Mouse (Mus musculus) liver, embryonic 11.5 days (tissue): ENCODE data around the gene Htr1d. TPM values are rescaled to one million over a fixed set of nuclear protein-coding genes. Genes with fewer than 3 reads are reported as not detected.

ENCODE experiments used
- ATAC-seq: fragments of 200-750 bp; cut with Nextera tagmentation; replicated peaks from 2 replicates; pipeline ENCODE4 v1.8.0; 2017; ENCODE audit warnings: moderate number of reproducible peaks, mild to moderate bottlenecking, moderate TSS enrichment, moderate library complexity; ENCODE audit not compliant: low FRiP score
- DNase-seq: peaks from one replicate; pipeline ENCODE4 v3.0.0-alpha.2; 2017; ENCODE audit warnings: low spot score
- H3K27ac ChIP-seq: fragments of 300-500 bp; sonication (generic); 2 replicates; pipeline ENCODE4 v1.5.1; 2014; ENCODE audit warnings: mild to moderate bottlenecking, low read depth, low read length, control low read depth
- H3K27me3 ChIP-seq: fragments of 300-500 bp; sonication (generic); replicated peaks from 2 replicates; pipeline ENCODE4 v1.6.1; 2014; ENCODE audit warnings: low read length, mixed read lengths; ENCODE audit not compliant: control insufficient read depth, insufficient read depth
- H3K36me3 ChIP-seq: fragments of 300-500 bp; sonication (generic); 2 replicates; pipeline ENCODE4 v1.6.1; 2014; ENCODE audit warnings: mild to moderate bottlenecking, low read length, moderate library complexity, mixed read lengths; ENCODE audit not compliant: control insufficient read depth, insufficient read depth
- H3K4me1 ChIP-seq: fragments of 300-500 bp; sonication (generic); replicated peaks from 2 replicates; pipeline ENCODE4 v1.6.1; 2014; ENCODE audit warnings: low read length, mixed read lengths; ENCODE audit not compliant: control insufficient read depth, insufficient read depth
- H3K4me2 ChIP-seq: fragments of 300-500 bp; sonication (generic); 2 replicates; pipeline ENCODE4 v1.6.1; 2014; ENCODE audit warnings: mild to moderate bottlenecking, control low read depth, moderate library complexity
- H3K4me3 ChIP-seq: fragments of 300-500 bp; sonication (generic); 2 replicates; pipeline ENCODE4 v1.5.1; 2014; ENCODE audit warnings: low read depth, low read length, control low read depth
- H3K9ac ChIP-seq: fragments of 300-500 bp; sonication (generic); 2 replicates; pipeline ENCODE4 v1.6.1; 2014; ENCODE audit warnings: low read depth, low read length, control low read depth
- H3K9me3 ChIP-seq: fragments of 300-500 bp; sonication (generic); 2 replicates; pipeline ENCODE4 v1.6.1; 2016; ENCODE audit warnings: low read length, inconsistent platforms, mixed read lengths; ENCODE audit not compliant: control insufficient read depth
- WGBS: fragments of 180-500 bp; shearing (Covaris S2); extraction: QIAGEN DNeasy Blood & Tissue Kit; methylation state at CpG from one replicate; pipeline ENCODE4 v1.1.7; 2014; 5-methylcytosine and 5-hydroxymethylcytosine counted together
- polyA plus RNA-seq: library from polyadenylated mRNA; unstranded; fragments of >200 nt; fragmentation: Nextera tagmentation; extraction: Ambion mirVana; gene quantifications from 2 replicates; pipeline ENCODE4 v1.2.1, GENCODE M21; 2014

The Htr1d gene
- 0.06 TPM in 1 of 2 replicates, not detected in the other for polyA plus RNA-seq

DNA sequence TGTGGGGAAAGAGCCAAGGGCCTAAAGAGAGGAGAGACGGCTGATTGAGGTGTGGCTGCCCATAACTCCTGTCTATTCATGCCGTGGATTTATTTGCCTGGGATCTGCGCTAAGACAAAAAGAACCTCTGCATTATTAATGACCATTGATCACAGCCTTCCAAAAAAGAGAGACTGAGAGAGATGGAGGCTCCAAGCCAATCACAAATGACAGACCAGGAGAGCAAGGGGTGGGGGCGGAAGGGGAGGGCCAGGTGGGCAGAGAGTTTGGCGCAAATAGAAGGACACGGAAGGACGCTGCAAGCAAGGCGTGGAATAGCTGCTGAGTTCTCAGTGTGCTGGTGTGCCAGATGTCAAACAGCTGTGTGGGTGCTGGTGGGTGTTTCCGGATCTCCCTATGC, at the start of gene Htr1d:
TSS of gene Htr1d (plus strand) at position 301 of the 400 bp plus-strand sequence.
- ATAC-seq (no peak), DNase-seq (no peak)
- no peak within 1 kb of the TSS for H3K9ac ChIP-seq
- H3K36me3 ChIP-seq, result no peaks in the 10 kb centered on the region
- peaks cover 8% of the 10 kb centered on the region; the same call in 1 of the 2 replicates for H3K4me1 ChIP-seq
- H3K27ac ChIP-seq, result no peak within 1 kb of the TSS
- WGBS, result 77% methylated on average over 9 of the region's 9 CpGs
- peak within 1 kb of the TSS; percentile 47 for H3K4me3 ChIP-seq
- H3K27me3 ChIP-seq, result peaks cover 48% of the 10 kb centered on the region
- H3K4me2 ChIP-seq, result peak within 1 kb of the TSS; percentile 84
- H3K9me3 ChIP-seq, result no peaks in the 10 kb centered on the region

DNA sequence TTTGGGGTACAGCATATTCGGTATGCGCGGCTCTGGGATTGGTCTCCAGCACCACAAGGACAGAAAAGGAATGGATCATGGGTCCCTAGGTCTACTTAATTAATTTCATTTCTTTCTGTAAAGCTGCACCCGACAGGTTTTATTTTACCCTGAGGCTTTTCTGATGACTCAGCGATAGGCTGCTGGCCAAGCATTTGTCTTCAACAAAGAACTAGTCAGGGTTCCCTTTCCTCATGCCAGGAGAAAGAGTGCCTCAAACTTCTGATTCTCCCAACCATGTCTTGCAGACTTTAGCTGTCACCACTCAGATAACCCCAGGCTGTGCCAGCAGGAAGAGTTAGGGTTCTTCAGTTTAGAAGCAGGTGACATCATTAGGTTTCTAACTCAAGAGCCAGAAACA, 46.3 kb upstream of the Htr1d start:
- no peaks in the 10 kb centered on the region for H3K9me3 ChIP-seq
- WGBS, result 88% methylated on average over 5 of the region's 5 CpGs

DNA sequence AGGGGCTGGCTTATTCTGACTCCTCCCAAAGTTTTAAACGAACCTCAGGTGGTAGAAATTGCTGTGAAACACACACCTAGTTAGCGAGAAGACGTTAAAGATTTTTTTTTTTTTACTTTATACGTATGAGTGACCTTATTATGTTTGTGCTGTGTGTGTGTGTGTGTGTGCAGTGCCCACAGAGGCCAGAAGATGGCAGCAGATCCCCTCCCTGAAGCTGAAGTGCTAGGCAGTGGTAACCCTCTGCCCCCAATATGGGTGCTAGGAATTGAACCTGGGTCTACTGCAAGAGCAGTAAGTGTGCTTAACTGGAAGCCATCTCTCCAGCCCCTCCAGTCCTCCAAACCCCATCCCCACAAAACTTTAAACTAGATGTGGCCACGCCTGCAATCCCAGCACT, 40.3 kb upstream of the Htr1d start:
- no peaks in the 10 kb centered on the region for H3K4me1 ChIP-seq
- H3K9me3 ChIP-seq, result no peaks in the 10 kb centered on the region
- H3K4me3 ChIP-seq, result no peak overlapping the region
- H3K4me2 ChIP-seq, result no peak overlapping the region
- no peaks in the 10 kb centered on the region for H3K27me3 ChIP-seq
- ATAC-seq (no peak), DNase-seq (no peak)
- H3K9ac ChIP-seq, result no peak overlapping the region
- no peak overlapping the region for H3K27ac ChIP-seq
- H3K36me3 ChIP-seq, result no peaks in the 10 kb centered on the region
- 72% methylated on average over 5 of the region's 5 CpGs for WGBS

More for the DNA sequence above, 46.3 kb upstream of the Htr1d start:
- no peaks in the 10 kb centered on the region for H3K36me3 ChIP-seq
- no peaks in the 10 kb centered on the region for H3K4me1 ChIP-seq
- DNase-seq (no peak), ATAC-seq (no peak)
- no peak overlapping the region for H3K4me3 ChIP-seq
- no peak overlapping the region for H3K27ac ChIP-seq
- no peak overlapping the region for H3K9ac ChIP-seq
- H3K4me2 ChIP-seq, result no peak overlapping the region
- H3K27me3 ChIP-seq, result no peaks in the 10 kb centered on the region

DNA sequence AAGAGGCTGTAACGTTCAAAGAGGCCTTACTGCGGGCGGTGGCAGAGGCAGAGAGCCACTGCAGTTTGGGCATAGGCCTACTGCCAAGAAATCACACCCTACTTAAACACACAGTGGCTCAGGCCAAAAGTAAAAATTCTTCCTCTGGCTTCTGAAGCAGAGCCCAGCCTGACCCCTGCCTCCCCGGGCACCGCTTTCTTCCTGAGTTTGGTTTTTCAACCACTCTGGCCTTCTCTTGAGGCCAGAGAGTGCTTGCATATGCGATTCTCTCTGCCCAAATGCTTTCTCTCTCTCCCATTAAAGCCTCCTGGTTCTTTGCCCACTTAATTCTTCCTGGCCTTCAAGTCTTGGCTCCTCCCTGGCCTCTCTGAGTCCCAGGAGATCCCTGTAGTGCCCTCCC, 39.5 kb upstream of the Htr1d start:
- Histone ChIP-seq H3K36me3 (no peaks in the 10 kb centered on the region), H3K4me2 (no peak overlapping the region), H3K4me3 (no peak overlapping the region), H3K9me3 (no peaks in the 10 kb centered on the region), H3K27ac (no peak overlapping the region), H3K9ac (no peak overlapping the region), H3K27me3 (no peaks in the 10 kb centered on the region), H3K4me1 (no peaks in the 10 kb centered on the region)
- DNase-seq, result no peak
- 76% methylated on average over 6 of the region's 6 CpGs for WGBS
- ATAC-seq, result no peak

DNA sequence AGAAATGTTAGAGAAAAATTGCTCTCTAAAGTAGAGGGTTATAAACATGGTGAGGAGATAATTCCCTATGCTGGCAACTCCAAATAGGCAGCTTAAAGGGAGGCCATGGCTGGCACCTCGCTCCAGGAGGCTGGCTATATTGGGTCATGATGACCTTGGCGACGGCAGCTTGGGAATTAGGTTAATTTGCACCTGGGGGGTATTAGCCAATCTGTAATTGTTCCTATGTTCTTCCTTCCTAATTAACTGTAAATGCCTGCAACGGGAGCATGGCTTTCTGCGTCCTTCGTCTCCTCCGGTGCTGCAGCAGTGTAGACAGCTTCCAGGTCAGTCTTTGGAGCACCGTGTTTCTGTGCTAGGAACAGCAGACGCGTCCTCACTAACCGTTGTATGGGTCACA, 36.1 kb upstream of the Htr1d start:
- ATAC-seq, result no peak
- H3K27me3 ChIP-seq, result 0 out of 2 replicates have a peak, but pooled peaks cover 4% of the 10 kb centered on the region
- DNase-seq, result no peak
- no peak overlapping the region for H3K27ac ChIP-seq
- no peak overlapping the region for H3K9ac ChIP-seq
- H3K9me3 ChIP-seq, result no peaks in the 10 kb centered on the region
- no peak overlapping the region for H3K4me3 ChIP-seq
- no peak overlapping the region for H3K4me2 ChIP-seq
- 45% methylated on average over 11 of the region's 11 CpGs for WGBS
- no peaks in the 10 kb centered on the region for H3K4me1 ChIP-seq
- no peaks in the 10 kb centered on the region for H3K36me3 ChIP-seq

DNA sequence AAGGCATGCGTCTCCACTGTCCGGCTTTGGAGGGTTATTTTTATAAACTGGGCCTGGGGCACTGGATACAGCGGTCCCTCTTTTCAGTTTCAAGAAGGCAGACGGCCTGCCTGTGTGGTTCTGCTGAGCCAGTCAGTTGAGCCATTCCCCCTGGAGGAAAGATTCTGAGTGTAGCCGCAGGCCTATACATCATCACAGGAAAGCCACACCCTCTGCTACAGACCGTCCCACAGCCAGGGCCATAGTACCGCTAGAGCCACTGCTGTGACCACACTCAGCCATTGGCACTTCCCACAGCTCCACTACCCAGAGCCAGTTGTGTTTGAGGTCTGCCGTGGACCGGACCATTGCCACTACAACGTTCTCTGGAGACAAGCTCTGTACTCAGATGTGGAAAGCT, 21.5 kb upstream of the Htr1d start:
- WGBS, result 79% methylated on average over 10 of the region's 10 CpGs
- no peaks in the 10 kb centered on the region for H3K36me3 ChIP-seq
- no peaks in the 10 kb centered on the region for H3K9me3 ChIP-seq
- H3K27me3 ChIP-seq, result no peaks in the 10 kb centered on the region
- ATAC-seq (no peak), DNase-seq (no peak)
- no peak overlapping the region for H3K4me3 ChIP-seq
- no peak overlapping the region for H3K9ac ChIP-seq
- H3K4me1 ChIP-seq, result no peaks in the 10 kb centered on the region
- H3K27ac ChIP-seq, result no peak overlapping the region
- H3K4me2 ChIP-seq, result no peak overlapping the region

DNA sequence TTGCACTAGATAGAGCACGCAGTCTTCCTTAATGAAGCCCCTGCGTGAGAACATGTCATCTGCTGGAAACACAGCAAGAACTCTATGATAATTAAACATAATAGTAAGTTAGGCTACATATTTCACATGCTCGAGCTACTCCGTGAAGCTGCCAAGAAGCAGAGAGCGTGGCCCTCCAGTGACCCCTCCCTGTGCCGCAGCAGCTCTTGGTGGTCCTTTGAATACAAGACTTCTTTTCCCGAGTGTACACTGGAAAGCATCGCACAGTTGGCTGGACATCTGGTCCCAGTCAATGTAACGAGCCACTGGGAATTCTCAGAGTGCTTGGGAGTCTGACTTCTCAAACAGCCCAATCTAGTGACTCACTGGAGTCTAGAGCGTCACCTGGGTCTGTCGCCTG, 15.5 kb upstream of the Htr1d start:
- Histone ChIP-seq H3K4me3 (no peak overlapping the region), H3K4me1 (no peaks in the 10 kb centered on the region), H3K27ac (no peak overlapping the region), H3K27me3 (no peaks in the 10 kb centered on the region), H3K9ac (no peak overlapping the region), H3K4me2 (no peak overlapping the region), H3K36me3 (no peaks in the 10 kb centered on the region), H3K9me3 (no peaks in the 10 kb centered on the region)
- 81% methylated on average over 11 of the region's 11 CpGs for WGBS
- no peak for ATAC-seq
- no peak for DNase-seq

DNA sequence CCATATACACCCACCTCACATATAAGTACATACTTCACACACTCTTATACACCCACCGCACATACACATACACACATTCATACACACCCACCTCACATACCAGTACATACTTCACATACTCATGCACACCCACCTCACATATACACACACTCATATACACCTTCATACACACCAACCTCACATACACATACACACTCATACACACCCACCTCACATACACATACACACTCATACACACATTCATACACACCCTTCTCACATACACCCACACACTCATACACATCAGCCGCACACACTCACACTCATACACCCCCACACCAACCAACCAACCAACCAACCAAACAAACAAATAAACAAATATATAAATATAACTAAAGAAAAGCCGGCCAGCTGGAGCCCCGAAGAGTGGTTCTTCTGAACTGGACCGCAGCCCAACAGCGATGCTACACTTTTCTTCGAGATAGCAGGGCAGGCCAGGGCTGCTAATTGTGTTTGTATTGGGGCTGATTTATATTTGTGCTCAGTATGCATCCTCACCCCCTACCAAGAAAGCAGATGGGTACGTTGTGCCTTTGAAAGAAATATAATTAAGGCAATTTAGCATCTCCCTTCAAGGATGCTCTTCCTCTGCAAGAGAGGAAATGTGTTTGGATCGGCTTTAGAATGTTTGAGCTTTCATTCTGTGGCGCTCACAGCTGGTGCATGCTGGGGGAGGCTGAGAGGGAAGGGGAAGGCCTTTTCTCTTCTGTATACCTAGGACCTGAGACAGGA, 11.1 kb upstream of the Htr1d start:
- DNase-seq (no peak), ATAC-seq (no peak)
- H3K9me3 ChIP-seq, result no peaks in the 10 kb centered on the region
- H3K9ac ChIP-seq, result no peak overlapping the region
- no peak overlapping the region for H3K4me2 ChIP-seq
- WGBS, result 77% methylated on average over 10 of the region's 10 CpGs
- H3K27me3 ChIP-seq, result no peaks in the 10 kb centered on the region
- no peak overlapping the region for H3K27ac ChIP-seq
- no peak overlapping the region for H3K4me3 ChIP-seq
- H3K4me1 ChIP-seq, result no peaks in the 10 kb centered on the region
- no peaks in the 10 kb centered on the region for H3K36me3 ChIP-seq

DNA sequence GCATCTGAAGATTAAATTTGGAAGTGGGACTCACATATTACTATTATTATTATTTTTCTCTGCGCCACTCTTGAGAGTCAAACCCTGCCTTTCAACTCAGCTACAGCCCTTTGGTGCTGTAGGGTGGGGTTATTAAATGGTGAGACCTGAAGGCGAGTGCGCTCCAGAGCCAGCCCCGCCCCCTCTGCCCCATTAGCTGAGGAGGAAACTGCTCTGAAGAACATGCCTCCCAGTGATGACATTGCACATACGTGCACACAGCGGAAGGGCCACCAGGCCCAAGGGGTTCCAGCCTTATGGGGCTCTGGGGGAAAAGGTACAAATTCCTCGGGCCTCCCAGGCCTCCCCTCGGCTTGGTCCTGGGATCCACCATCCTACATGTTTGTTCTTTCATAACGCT, 7.8 kb upstream of the Htr1d start:
- no peaks in the 10 kb centered on the region for H3K9me3 ChIP-seq
- H3K4me2 ChIP-seq, result no peak overlapping the region
- ATAC-seq, result no peak
- H3K27me3 ChIP-seq, result peaks cover 7% of the 10 kb centered on the region; the same call in 1 of the 2 replicates
- no peaks in the 10 kb centered on the region for H3K36me3 ChIP-seq
- no peak overlapping the region for H3K4me3 ChIP-seq
- DNase-seq, result no peak
- H3K9ac ChIP-seq, result no peak overlapping the region
- H3K27ac ChIP-seq, result no peak overlapping the region
- 89% methylated on average over 9 of the region's 9 CpGs for WGBS
- no peaks in the 10 kb centered on the region for H3K4me1 ChIP-seq
